Mouse (Mus musculus) CD8-positive naive resting alpha-beta T cell, adult 2 months (primary cell): ENCODE data around the gene Dixdc1.
A peak's percentile ranks its signal among the peaks of the same experiment; 100 is the strongest.

Source experiments
- DNase-seq, 2 experiments: peaks; one replicate each; pipeline ENCODE4 v3.0.0; 2022; ENCODE audit warnings: low read depth in 2 of 2, low spot score in 2 of 2

Gene Dixdc1

DNA sequence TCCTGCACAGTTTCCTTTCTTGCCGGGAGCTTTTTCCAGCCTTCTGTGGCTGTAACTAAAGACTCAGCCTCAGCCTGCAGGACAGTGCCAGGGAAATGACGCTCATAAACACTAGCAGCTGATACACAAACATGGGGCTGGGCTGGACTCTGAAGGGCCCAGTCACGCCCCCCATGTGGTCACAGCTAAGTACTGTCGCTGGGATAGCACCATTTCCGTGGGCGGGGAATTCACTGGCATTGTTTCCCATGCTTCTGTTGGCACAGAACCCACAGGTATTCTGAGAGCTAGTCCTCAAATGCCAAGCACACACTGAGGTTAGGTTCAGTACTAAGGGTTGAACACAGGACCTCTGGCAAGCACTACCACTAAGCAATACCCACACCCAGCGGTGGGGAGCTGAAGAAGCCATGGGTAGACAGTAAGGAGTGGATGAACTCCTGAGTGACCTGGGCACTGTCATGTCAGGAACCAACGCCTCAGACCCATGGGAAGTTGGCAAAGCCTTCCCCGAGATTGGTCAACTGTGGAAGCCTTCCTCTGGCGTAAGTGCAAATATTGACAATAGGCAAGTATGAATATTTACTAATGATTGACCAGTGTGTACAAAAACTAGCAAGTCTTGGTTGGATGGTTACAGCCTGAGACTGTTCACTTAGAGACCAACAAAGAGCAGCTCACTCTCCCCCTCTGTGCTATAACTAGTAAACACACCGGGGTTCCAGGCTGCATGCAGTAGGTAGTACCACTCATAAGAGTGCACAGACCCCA is 38.2 kb downstream of the Dixdc1 start:
- DNase-seq: no peak

DNA sequence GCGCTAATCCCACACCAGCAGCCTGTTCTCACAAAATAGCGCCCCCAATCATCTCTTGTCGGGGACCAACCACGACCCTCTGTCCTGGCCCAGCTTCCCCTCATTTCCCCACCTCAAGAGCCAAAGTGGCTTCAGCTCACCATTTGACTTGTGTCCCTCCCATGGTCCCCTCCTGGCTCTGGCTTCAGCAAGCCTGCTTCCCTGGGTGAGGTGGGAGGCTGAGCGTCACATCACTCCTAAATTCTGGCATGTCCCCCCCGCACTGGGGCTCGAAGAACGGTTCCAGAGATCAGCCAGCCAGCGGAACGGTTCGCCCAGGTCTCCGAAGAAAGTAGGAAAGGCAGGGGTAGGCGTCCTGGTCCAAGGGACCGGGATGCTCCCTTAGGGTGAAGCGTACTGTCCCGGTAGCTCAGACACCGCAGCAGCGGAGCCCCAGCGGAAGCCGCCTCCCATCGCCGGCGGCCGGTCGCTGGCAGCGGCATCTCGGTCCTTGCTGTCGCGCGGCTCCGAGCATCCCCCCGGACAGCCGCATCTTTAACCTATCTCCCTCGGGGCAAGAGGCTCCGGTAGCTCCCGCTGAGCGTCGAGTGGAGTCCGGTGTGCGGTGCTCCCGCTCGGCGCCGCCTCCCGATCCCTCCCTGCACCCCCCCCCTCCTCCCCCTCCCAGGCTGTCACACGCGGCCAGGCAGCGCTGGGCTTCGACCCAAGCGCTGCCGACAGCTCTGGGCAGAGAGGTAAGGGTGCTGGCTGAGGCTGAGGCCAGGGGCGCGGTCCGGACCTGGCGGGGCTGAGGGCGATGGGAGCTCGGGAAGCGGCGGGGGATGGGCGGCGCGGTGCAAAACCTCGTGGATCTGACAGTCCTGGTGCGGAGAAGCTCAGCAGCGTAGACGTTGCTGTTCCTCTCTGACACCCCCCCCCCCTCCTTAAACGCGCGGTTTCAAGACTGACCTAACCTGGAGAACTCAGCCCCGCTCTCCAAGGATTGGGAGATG is 40.6 kb downstream of the Dixdc1 start:
- peak; percentile 9 to 14 for DNase-seq

DNA sequence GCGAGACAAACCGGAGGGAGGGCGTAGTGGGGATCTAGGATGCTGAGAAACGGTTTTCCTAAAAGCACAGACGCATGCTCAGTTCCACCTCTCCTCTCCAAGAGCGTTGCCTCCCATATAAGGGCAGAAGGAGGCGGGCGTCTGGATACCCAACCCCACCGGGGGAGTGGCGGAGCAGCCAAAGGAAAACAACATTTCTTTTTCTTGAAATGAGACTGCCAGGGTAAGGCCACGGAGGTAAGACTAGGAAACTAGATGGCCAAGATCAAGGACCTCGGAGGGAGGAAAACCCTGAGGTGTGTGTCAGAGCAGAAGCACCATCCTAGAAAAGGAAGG is 41.6 kb downstream of the Dixdc1 start:
- DNase-seq: no peak

GRCm38 (mm10) chr9:50696851-50697705 is 42.2 kb downstream of the Dixdc1 start:
- no peak for DNase-seq

GRCm38 (mm10) chr9:50695153-50695552 is 44.2 kb downstream of the Dixdc1 start:
- no peak for DNase-seq

DNA sequence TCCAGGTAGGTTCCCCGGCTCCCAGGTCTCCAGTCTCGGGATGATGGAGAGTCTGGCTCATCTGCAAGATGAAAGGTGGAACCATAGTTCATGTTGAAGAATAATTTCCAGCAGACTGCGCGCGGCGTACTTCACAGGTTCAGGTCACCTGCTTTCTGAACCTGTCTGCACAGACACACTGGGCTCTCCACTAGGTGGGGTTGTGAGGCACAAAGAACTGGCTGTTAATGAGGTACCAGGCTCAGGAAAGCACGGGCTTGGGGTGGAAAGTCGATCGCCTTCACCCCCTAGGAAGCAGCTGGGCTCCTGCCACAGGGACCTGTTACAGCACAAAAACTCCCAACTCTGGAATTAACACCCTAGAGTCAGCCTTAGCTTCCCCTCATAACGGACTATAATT is 45.7 kb downstream of the Dixdc1 start:
- DNase-seq: peak in 1 of 2 experiments; percentile 47

DNA sequence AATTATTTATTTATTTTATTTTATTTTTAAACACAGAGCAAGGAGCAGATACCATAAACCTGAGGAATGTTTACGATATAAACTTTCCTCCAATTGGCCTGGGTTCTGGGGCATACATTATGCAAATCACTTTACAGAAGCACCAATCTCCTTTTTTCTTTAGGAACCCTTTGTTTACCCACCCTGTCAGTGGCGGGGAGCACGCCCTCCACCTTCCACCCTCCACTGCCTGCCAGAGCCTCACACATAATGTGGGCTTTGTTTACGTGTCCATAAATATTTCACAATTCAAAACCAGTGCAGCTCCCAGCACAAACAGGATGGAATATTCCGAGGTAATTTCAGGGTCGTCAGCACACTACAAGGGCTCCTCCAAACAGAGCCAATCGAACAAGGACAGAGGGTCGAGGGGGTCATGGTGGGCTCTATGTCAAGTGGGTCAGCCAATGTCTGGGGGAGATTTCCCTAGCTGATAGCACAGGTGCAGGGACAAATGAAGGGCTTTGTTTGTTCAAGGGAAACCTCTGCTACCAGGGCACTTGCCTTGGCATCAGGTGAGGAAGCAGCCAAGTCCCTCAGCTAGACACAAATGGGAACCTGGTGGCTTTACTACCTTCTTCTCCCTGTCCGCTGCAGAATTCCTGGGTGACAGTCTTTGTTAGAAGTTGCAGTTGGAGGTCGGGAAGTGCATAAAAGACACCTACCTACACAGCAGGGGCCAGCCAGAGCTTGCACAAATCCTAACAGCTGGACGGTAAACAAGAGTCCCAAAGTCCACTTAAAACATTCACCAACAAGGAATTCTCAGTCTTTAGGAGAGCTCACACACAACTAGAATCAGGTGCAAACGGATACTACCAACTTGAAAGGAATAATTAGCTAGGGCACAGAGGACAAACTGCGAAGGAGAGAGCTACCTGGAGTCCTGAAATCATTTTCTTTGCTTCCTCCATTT is 46.4 kb downstream of the Dixdc1 start:
- DNase-seq: no peak

DNA sequence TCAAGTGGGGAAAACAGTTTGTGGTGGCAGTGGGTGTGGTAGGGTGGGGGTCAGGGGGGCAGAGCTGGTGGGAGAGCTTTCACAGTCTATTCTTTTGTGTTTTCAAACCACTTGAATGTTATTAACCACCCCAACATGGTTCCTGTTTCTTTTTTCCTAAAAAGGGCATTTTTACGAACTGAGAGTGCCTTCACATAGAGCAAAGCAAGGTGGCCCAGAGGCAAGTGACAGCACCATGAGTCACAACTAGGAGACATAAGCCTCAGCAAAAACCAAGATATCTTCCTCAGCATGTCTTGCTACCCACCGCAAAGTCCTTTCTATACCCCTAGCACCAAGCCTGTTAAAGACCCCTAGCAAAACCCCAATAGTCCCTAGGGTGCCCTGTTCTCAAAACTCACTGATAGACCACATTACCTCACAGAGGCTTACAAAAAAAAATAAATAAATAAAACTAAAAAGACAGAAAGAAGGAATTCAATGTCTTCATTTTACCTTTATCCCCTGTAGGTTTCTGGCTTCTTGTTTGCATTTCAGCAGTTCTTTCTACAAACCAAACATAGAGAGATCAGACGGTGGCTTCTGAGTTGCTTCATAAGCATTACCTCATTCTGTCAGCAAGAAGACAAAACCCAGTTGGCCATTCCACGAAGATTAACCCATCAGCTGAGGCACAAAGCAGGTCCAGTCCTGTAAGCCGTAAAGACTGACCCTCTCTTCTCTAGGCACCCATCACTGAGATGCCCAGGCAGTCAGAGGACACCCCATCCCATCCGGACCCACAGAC is 52.3 kb downstream of the Dixdc1 start:
- no peak for DNase-seq

DNA sequence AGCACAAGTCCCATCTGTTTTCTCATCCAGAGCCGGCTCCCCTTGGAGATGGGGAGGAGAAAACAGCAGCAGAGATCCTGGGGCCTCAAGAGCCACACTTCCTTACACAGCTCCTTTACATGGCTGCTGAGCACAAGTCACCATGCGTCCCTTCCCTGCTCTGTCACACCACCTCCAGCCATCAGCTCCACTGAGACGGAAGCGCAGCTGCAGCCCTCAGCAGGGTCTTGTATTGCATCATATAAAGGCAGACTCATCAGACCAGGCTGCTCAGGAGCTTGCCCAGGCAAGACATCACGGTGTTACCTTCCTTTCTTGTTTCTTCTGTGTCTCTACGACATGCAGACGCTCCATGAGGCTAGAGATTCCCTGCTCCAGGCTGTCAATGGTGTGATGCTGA is 57.6 kb downstream of the Dixdc1 start:
- no peak for DNase-seq

DNA sequence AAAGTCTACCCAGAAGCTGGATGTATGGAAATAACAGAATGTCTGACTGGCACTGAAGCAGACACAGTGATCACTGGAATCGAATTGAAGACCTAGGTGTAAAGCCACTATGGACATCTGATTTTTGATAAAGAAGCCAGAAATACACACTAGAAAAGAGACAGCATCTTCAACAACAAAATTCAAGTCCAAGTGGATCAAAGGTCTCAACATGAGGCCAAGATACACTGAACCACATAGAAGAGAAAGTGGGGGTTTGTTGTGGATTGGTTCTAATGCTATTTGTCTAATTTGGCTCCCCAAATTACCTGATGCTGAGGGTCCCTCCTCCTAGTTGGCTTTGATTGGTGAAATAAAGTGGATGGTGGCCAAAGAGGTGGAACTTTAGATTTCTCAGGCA is 59.9 kb downstream of the Dixdc1 start:
- DNase-seq: no peak

DNA sequence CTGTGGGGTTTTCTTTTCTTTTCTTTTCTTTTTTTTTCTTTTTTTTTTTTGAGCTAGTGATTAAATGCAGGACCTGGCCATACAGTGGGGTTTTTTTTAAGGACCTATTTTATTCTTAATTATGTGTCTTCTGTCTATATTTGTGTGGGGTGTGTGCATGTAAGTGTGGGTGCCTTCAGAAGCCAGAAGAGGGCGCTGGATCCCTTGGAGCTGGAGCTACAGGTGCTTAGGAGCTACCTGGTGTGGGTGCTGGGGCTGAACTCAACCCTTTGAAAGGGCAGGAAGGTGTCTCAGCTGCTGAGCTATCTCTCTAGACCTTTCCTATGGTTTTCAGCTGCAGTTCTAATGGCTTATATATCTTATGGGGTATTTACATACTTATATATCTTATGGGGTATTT is 64.5 kb downstream of the Dixdc1 start:
- no peak for DNase-seq

DNA sequence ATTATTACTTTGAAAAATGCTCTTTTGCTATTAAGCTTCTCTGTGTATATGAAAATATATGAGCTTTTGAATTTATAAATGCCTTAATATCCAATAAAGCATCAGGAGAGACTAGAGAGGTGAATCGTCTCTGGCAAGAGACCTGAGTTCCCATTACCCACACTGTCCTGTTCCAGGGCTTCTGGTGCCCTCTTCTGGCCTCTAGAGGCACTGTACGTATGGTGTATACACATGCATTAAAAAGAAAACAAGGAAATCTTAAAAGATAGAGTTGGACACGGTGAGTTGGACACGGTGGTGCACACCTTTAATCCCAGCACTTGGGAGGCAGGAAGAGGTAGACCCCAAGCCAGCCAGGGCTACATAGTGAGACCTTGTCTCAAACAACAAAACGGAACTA is 68.6 kb downstream of the Dixdc1 start:
- DNase-seq: peak; percentile 29 to 50

DNA sequence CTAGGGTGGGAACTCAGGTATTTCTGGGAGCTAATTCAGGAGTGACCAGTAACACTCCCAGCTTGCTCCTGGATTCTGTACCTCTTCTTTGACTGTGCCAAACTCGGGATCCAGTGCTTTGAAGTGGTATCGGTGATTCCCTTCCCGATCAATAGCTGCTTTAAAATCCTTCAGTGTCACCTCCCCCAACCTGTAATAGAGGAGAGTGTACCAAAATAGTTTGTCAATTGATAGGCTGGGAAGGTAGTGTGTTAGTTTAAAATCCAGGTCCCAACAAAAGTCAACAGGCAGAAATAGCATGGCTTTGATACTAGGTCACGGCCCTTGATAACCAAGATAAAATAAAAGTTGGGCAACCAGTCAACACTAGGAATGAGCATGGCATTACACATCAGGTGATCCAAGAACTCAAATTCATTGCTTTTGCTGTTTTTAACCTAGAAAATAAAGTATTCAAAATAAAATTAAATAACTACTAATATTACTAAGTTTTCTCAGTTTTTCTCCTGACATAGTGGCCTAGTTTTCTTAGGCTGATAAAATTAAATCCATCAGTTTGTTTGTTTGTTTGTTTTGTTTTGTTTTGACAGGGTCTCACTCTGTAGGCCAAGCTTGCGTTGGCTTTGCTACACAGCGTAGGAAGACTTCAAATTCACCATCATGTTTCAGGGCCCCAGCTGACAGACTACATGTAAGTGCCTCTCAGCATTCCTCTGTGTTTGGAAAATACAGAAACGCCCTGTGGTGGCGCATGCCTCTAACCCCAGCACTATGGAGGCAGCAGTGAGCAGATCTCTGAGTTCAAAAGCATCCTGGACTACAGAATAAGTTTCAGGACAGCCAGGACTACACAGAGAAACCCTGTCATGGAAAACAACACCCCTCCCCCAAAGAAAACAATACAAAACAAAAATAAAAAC is 71.5 kb downstream of the Dixdc1 start:
- no peak for DNase-seq

GRCm38 (mm10) chr9:50666442-50666841 is 72.9 kb downstream of the Dixdc1 start:
- DNase-seq: no peak

DNA sequence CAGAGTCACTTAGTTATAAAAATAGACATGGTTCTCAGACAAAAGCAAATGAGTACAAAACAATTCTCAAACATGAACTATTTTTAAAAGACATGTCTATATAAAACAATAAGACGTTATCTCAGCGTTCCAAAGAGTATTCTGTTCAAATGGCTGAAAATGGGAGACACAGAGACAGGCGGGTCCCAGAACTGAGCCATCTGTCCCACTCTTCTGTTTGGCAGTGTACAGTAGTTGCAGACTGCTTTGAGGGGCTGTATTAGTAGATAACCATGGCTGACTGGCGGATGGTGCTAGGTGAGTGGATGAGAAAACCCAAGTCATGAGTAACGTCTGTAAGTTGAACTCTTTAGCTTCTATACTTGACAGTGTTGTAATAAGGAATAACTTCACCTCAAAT is 74.5 kb downstream of the Dixdc1 start:
- no peak for DNase-seq

DNA sequence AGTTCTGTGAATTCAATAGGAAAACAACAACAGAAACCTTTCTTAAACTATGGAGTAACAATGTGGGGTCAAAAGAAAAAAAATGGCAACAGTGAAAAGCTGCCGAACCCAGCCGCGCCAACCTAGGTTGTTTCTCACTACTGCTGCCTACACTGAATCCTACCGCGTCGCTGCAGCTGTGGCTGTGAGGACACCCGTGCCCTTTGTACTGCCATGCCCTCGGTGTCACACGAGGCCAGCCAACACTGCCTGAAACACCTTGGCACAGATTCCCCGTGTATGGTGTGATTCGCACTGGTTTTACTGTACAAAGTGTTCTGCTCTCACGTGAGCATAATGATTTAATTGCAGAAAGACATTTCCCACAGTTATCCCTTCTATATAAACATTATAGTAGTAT is 78.9 kb downstream of the Dixdc1 start:
- DNase-seq: peak; percentile 4 to 6

- DNase-seq: peak; percentile 52 to 62
These were observed 79.7 kb downstream of the Dixdc1 start, which contains the start of gene Dlat for GRCm38 (mm10) chr9:50659392-50660217. TSS of gene Dlat (minus strand) at chr9:50659780.
